Mouse (Mus musculus) hindbrain, embryonic 15.5 days (tissue): ENCODE measurements at regions not wholly inside any gene's neighbourhood (a gene's known extent, or its start where the extent isn't known, plus 50 kb on each side); places are given as distances from the start of the nearest gene placed in this dataset.
A peak's percentile ranks its signal among the peaks of the same experiment; 100 is the strongest.
"Not testable (repeated sequence)": the region's sequence is repeated elsewhere in the genome, so short reads cannot be mapped to it uniquely, and the experiment has no call there.

Experiments used
- ATAC-seq: fragments of 200-750 bp; cut with Nextera tagmentation; 2 replicates; pipeline ENCODE4 v1.8.0; 2017; ENCODE audit warnings: low read depth, moderate number of reproducible peaks, moderate TSS enrichment; ENCODE audit not compliant: low FRiP score
- H3K27ac ChIP-seq: fragments of 300-500 bp; sonication (generic); replicated peaks from 2 replicates; pipeline ENCODE4 v1.5.1; 2015; ENCODE audit warnings: mild to moderate bottlenecking, inconsistent platforms
- H3K27me3 ChIP-seq: fragments of 300-500 bp; sonication (generic); 2 replicates; pipeline ENCODE4 v1.6.1; 2015; ENCODE audit warnings: control low read depth, inconsistent platforms
- H3K36me3 ChIP-seq: fragments of 300-500 bp; sonication (generic); 2 replicates; pipeline ENCODE4 v1.6.1; 2015; ENCODE audit warnings: control low read depth, inconsistent platforms
- H3K4me1 ChIP-seq: fragments of 300-500 bp; sonication (generic); replicated peaks from 2 replicates; pipeline ENCODE4 v1.6.1; 2015; ENCODE audit warnings: control low read depth, inconsistent platforms
- H3K4me2 ChIP-seq: fragments of 300-500 bp; sonication (generic); 2 replicates; pipeline ENCODE4 v1.6.1; 2015; ENCODE audit warnings: moderate library complexity, mild to moderate bottlenecking, inconsistent platforms
- H3K4me3 ChIP-seq: fragments of 300-500 bp; sonication (generic); 2 replicates; pipeline ENCODE4 v1.5.1; 2015; ENCODE audit warnings: mild to moderate bottlenecking, inconsistent platforms
- H3K9ac ChIP-seq: fragments of 300-500 bp; sonication (generic); 2 replicates; pipeline ENCODE4 v1.6.1; 2015; ENCODE audit warnings: inconsistent platforms
- H3K9me3 ChIP-seq: fragments of 300-500 bp; sonication (generic); 2 replicates; pipeline ENCODE4 v1.6.1; 2016; ENCODE audit warnings: control low read depth, inconsistent platforms
- WGBS: fragments of 180-500 bp; shearing (Covaris S2); methylation state at CpG from one replicate; pipeline ENCODE4 v1.1.7; 2015; 5-methylcytosine and 5-hydroxymethylcytosine counted together

GRCm38 (mm10) chr17:61217198-61217722, 1663.9 kb downstream of the Efna5 start:
- H3K36me3 ChIP-seq, result no peaks in the 10 kb centered on the region
- no peaks in the 10 kb centered on the region for H3K27me3 ChIP-seq
- ATAC-seq, result 0 out of 2 replicates have a peak, but pooled peaks have one; percentile 38
- 0 out of 2 replicates have a peak overlapping the region, but pooled peaks have one; percentile 1 for H3K4me2 ChIP-seq
- no peak overlapping the region for H3K9ac ChIP-seq
- no peak overlapping the region for H3K27ac ChIP-seq
- no peak overlapping the region for H3K4me3 ChIP-seq
- no peaks in the 10 kb centered on the region for H3K4me1 ChIP-seq
- no peaks in the 10 kb centered on the region for H3K9me3 ChIP-seq
- WGBS, result 46% methylated on average over 7 of the region's 7 CpGs

GRCm38 (mm10) chr17:61204316-61204715, 1676.8 kb downstream of the Efna5 start:
- Histone ChIP-seq H3K4me3 (no peak overlapping the region), H3K4me1 (no peaks in the 10 kb centered on the region), H3K36me3 (no peaks in the 10 kb centered on the region), H3K4me2 (no peak overlapping the region), H3K9ac (no peak overlapping the region), H3K27me3 (no peaks in the 10 kb centered on the region), H3K27ac (no peak overlapping the region), H3K9me3 (no peaks in the 10 kb centered on the region)
- 94% methylated on average over 3 of the region's 3 CpGs for WGBS
- ATAC-seq, result no peak

GRCm38 (mm10) chr17:61187880-61188279, 1693.2 kb downstream of the Efna5 start:
- not testable (repeated sequence) for H3K36me3 ChIP-seq, ATAC-seq, H3K9me3 ChIP-seq, H3K4me2 ChIP-seq, H3K4me1 ChIP-seq, H3K4me3 ChIP-seq, H3K9ac ChIP-seq, H3K27me3 ChIP-seq, H3K27ac ChIP-seq
- WGBS, result 81% methylated on average over 3 of the region's 3 CpGs

- Histone ChIP-seq H3K4me3 (no peak overlapping the region), H3K9me3 (no peaks in the 10 kb centered on the region), H3K27ac (no peak overlapping the region), H3K4me2 (no peak overlapping the region), H3K9ac (no peak overlapping the region), H3K4me1 (no peaks in the 10 kb centered on the region), H3K27me3 (no peaks in the 10 kb centered on the region), H3K36me3 (no peaks in the 10 kb centered on the region)
- 87% methylated on average over 1 of the region's 1 CpGs for WGBS
- no peak for ATAC-seq
Observed at GRCm38 (mm10) chr17:61176586-61176985, 1704.5 kb downstream of the Efna5 start.

GRCm38 (mm10) chr17:61159437-61159836, 1721.7 kb downstream of the Efna5 start:
- Histone ChIP-seq H3K9ac (no peak overlapping the region), H3K4me2 (no peak overlapping the region), H3K36me3 (no peaks in the 10 kb centered on the region), H3K9me3 (no peaks in the 10 kb centered on the region), H3K4me3 (no peak overlapping the region), H3K27ac (no peak overlapping the region), H3K4me1 (no peaks in the 10 kb centered on the region), H3K27me3 (no peaks in the 10 kb centered on the region)
- ATAC-seq, result no peak
- WGBS, result 74% methylated on average over 2 of the region's 2 CpGs

- no peak overlapping the region for H3K9ac ChIP-seq
- ATAC-seq, result no peak
- H3K36me3 ChIP-seq, result no peaks in the 10 kb centered on the region
- H3K4me1 ChIP-seq, result no peaks in the 10 kb centered on the region
- no peaks in the 10 kb centered on the region for H3K9me3 ChIP-seq
- H3K4me2 ChIP-seq, result no peak overlapping the region
- no peak overlapping the region for H3K4me3 ChIP-seq
- H3K27ac ChIP-seq, result no peak overlapping the region
- WGBS, result 78% methylated on average over 7 of the region's 7 CpGs
- H3K27me3 ChIP-seq, result no peaks in the 10 kb centered on the region
Observed at GRCm38 (mm10) chr17:61137006-61137405, 1744.1 kb downstream of the Efna5 start.

GRCm38 (mm10) chr17:61127767-61128166, 1753.3 kb downstream of the Efna5 start:
- Histone ChIP-seq H3K36me3 (no peaks in the 10 kb centered on the region), H3K9me3 (no peaks in the 10 kb centered on the region), H3K27me3 (no peaks in the 10 kb centered on the region), H3K9ac (no peak overlapping the region), H3K27ac (no peak overlapping the region), H3K4me3 (no peak overlapping the region), H3K4me1 (no peaks in the 10 kb centered on the region), H3K4me2 (no peak overlapping the region)
- WGBS, result 83% methylated on average over 1 of the region's 1 CpGs
- no peak for ATAC-seq

- Histone ChIP-seq H3K4me1 (no peaks in the 10 kb centered on the region), H3K4me2 (no peak overlapping the region), H3K27me3 (no peaks in the 10 kb centered on the region), H3K4me3 (no peak overlapping the region), H3K9ac (no peak overlapping the region), H3K27ac (no peak overlapping the region), H3K9me3 (no peaks in the 10 kb centered on the region), H3K36me3 (no peaks in the 10 kb centered on the region)
- WGBS, result 85% methylated on average over 1 of the region's 1 CpGs
- no peak for ATAC-seq
Observed at GRCm38 (mm10) chr17:61106302-61106701, 1774.8 kb downstream of the Efna5 start.

- no peaks in the 10 kb centered on the region for H3K4me1 ChIP-seq
- WGBS, result 92% methylated on average over 5 of the region's 5 CpGs
- no peaks in the 10 kb centered on the region for H3K27me3 ChIP-seq
- no peaks in the 10 kb centered on the region for H3K36me3 ChIP-seq
- H3K9me3 ChIP-seq, result no peaks in the 10 kb centered on the region
- no peak overlapping the region for H3K4me2 ChIP-seq
- H3K9ac ChIP-seq, result no peak overlapping the region
- no peak overlapping the region for H3K27ac ChIP-seq
- no peak overlapping the region for H3K4me3 ChIP-seq
- ATAC-seq, result no peak
Observed at GRCm38 (mm10) chr17:61060450-61060849, 1820.7 kb downstream of the Efna5 start.

- H3K27ac ChIP-seq, result no peak overlapping the region
- H3K9ac ChIP-seq, result no peak overlapping the region
- no peak overlapping the region for H3K4me2 ChIP-seq
- H3K9me3 ChIP-seq, result no peaks in the 10 kb centered on the region
- no peak for ATAC-seq
- H3K36me3 ChIP-seq, result no peaks in the 10 kb centered on the region
- WGBS, result 96% methylated on average over 2 of the region's 2 CpGs
- no peaks in the 10 kb centered on the region for H3K4me1 ChIP-seq
- H3K27me3 ChIP-seq, result no peaks in the 10 kb centered on the region
- H3K4me3 ChIP-seq, result no peak overlapping the region
Observed at GRCm38 (mm10) chr17:61058471-61058870, 1822.6 kb downstream of the Efna5 start.

- no peak overlapping the region for H3K27ac ChIP-seq
- H3K4me3 ChIP-seq, result no peak overlapping the region
- no peaks in the 10 kb centered on the region for H3K27me3 ChIP-seq
- H3K4me1 ChIP-seq, result no peaks in the 10 kb centered on the region
- H3K4me2 ChIP-seq, result no peak overlapping the region
- H3K9me3 ChIP-seq, result no peaks in the 10 kb centered on the region
- whole genome bisulfite sequencing, result 32% methylated on average over 4 of the region's 4 CpGs
- H3K9ac ChIP-seq, result no peak overlapping the region
- ATAC-seq, result no peak
- H3K36me3 ChIP-seq, result no peaks in the 10 kb centered on the region
Observed at GRCm38 (mm10) chr17:61033544-61034251, 1847.4 kb downstream of the Efna5 start.

- H3K4me3 ChIP-seq, result no peak overlapping the region
- no peak for ATAC-seq
Observed at GRCm38 (mm10) chr17:61018647-61019046, 1862.5 kb downstream of the Efna5 start.

More at GRCm38 (mm10) chr17:61018647-61019046, 1862.5 kb downstream of the Efna5 start:
- Histone ChIP-seq H3K4me1 (no peaks in the 10 kb centered on the region), H3K27ac (no peak overlapping the region), H3K9me3 (no peaks in the 10 kb centered on the region), H3K36me3 (no peaks in the 10 kb centered on the region), H3K27me3 (no peaks in the 10 kb centered on the region), H3K9ac (no peak overlapping the region), H3K4me2 (no peak overlapping the region)
- WGBS, result 51% methylated on average over 4 of the region's 4 CpGs
